In the genomic region with DNA sequence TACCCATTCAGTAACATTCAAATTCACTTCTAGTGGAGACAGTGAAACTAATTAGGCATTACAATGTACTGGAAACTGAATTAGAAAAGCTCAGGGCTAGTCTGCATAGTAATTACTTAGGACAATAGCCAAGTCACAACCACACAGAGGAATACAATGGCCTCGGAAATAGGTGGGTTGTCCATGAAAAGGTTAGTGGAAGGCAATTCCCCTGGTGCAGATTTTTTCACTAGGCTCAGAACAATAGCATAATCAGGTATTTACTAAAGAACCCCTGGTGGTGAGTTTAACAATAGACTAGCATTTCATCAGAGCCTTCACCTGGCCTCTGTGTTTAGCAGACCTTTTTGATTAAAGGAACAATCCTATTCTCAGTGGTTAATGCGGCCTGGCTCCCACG, we compare ENCODE assay signal across 32 mouse cellular contexts. TPM values are rescaled to one million over a fixed set of nuclear protein-coding genes. Genes with fewer than 3 reads are reported as not detected.
"Had no signal": no experiment of that assay in that cellular context is flagged by ENCODE, and none has a peak within 500 bp of the region (broad histone marks: within the 10 kb centered on the region; RNA-seq: fewer than 3 reads in every experiment).

No protein-coding gene starts in this region.

RNA-seq across cellular contexts. Expression of gene Cyp2c69, which starts 3.5 kb away (rescaled TPM):
- total RNA-seq: gastrocnemius, adult 18-20 months; gastrocnemius, postnatal 14 days; gastrocnemius, postnatal 36 days; heart, adult 18-20 months; heart, adult 8-10 months; heart, postnatal 10 days; heart, postnatal 25 days; heart, postnatal 4 days; layer of hippocampus, adult 2 months; layer of hippocampus, postnatal 10 days; layer of hippocampus, postnatal 25 days; left cerebral cortex, adult 2 months; left cerebral cortex, postnatal 14 days; left cerebral cortex, postnatal 36 days had no signal
- polyA plus RNA-seq: heart, embryonic 10.5 days; heart, embryonic 12.5 days; heart, embryonic 14.5 days; heart, embryonic 16.5 days; hindbrain, embryonic 10.5 days; hindbrain, embryonic 12.5 days; hindbrain, embryonic 14.5 days; hindbrain, embryonic 16.5 days; inflammation-experienced regulatory T-cells, adult 6 months; intestine, embryonic 15.5 days; intestine, postnatal 0 days; kidney, embryonic 14.5 days; kidney, embryonic 16.5 days; limb, embryonic 10.5 days; limb, embryonic 12.5 days; limb, embryonic 14.5 days; liver, embryonic 11.5 days; liver, embryonic 13.5 days had no signal
